Mouse (Mus musculus) limb, embryonic 11.5 days (tissue): ENCODE data around the gene Prkd1. TPM values are rescaled to one million over a fixed set of nuclear protein-coding genes. Genes with fewer than 3 reads are reported as not detected.
"Not testable (repeated sequence)": the region's sequence is repeated elsewhere in the genome, so short reads cannot be mapped to it uniquely, and the experiment has no call there.

Experiments
- ATAC-seq: fragments of 200-750 bp; cut with Nextera tagmentation; 2 replicates; pipeline ENCODE4 v1.8.0; 2017; ENCODE audit warnings: low read depth; ENCODE audit not compliant: insufficient number of reproducible peaks, low FRiP score, low TSS enrichment
- DNase-seq: peaks from one replicate; pipeline ENCODE4 v3.0.0-alpha.2; 2015; ENCODE audit warnings: low spot score
- H3K27ac ChIP-seq: fragments of 300-500 bp; sonication (generic); replicated peaks from 2 replicates; pipeline ENCODE4 v1.5.1; 2014; ENCODE audit warnings: low read depth, mild to moderate bottlenecking, low read length
- H3K27me3 ChIP-seq: fragments of 300-500 bp; sonication (generic); 2 replicates; pipeline ENCODE4 v1.6.1; 2014; ENCODE audit warnings: mild to moderate bottlenecking, low read length, mixed read lengths; ENCODE audit not compliant: control insufficient read depth, insufficient read depth
- H3K36me3 ChIP-seq: fragments of 300-500 bp; sonication (generic); 2 replicates; pipeline ENCODE4 v1.6.1; 2014; ENCODE audit warnings: mild to moderate bottlenecking, low read length, moderate library complexity, mixed read lengths; ENCODE audit not compliant: control insufficient read depth, insufficient read depth
- H3K4me1 ChIP-seq: fragments of 300-500 bp; sonication (generic); 2 replicates; pipeline ENCODE4 v1.6.1; 2014; ENCODE audit warnings: low read length, mixed read lengths; ENCODE audit not compliant: control insufficient read depth, insufficient read depth
- H3K4me2 ChIP-seq: fragments of 300-500 bp; sonication (generic); 2 replicates; pipeline ENCODE4 v1.6.1; 2014; ENCODE audit warnings: low read depth, mild to moderate bottlenecking, moderate library complexity; ENCODE audit not compliant: severe bottlenecking
- H3K4me3 ChIP-seq: fragments of 300-500 bp; sonication (generic); 2 replicates; pipeline ENCODE4 v1.5.1; 2014; ENCODE audit warnings: low read depth, low read length
- H3K9ac ChIP-seq: fragments of 300-500 bp; sonication (generic); 2 replicates; pipeline ENCODE4 v1.6.1; 2014; ENCODE audit warnings: mild to moderate bottlenecking, low read length
- H3K9me3 ChIP-seq: fragments of 300-500 bp; sonication (generic); 2 replicates; pipeline ENCODE4 v1.6.1; 2016; ENCODE audit warnings: low read length; ENCODE audit not compliant: control insufficient read depth
- WGBS: fragments of 180-500 bp; shearing (Covaris S2); extraction: QIAGEN DNeasy Blood & Tissue Kit; methylation state at CpG from one replicate; pipeline ENCODE4 v1.1.7; 2014; 5-methylcytosine and 5-hydroxymethylcytosine counted together
- polyA plus RNA-seq: library from polyadenylated mRNA; unstranded; fragments of >200 nt; fragmentation: Nextera tagmentation; extraction: Ambion mirVana; gene quantifications from 2 replicates; pipeline ENCODE4 v1.2.1, GENCODE M21; 2014

Gene Prkd1
- polyA plus RNA-seq = 5.8 TPM in 2 replicates

GRCm38 (mm10) chr12:50648671-50649541, at the start of gene Prkd1:
Prkd1 (minus strand) TSS chr12:50649098.
- Histone ChIP-seq H3K27me3 (no peaks in the 10 kb centered on the region), H3K27ac (peak within 1 kb of the TSS; percentile 70), H3K36me3 (no peaks in the 10 kb centered on the region), H3K9me3 (no peaks in the 10 kb centered on the region), H3K9ac (peak within 1 kb of the TSS; percentile 78), H3K4me3 (peak within 1 kb of the TSS; percentile 61), H3K4me2 (peak within 1 kb of the TSS; percentile 92), H3K4me1 (peaks cover 9% of the 10 kb centered on the region; the same call in 1 of the 2 replicates)
- DNase-seq (peak; percentile 77), ATAC-seq (peak; percentile 90)
- under 1% methylated on average over 64 of the region's 114 CpGs for WGBS

GRCm38 (mm10) chr12:50697492-50697891, 48.6 kb upstream of the Prkd1 start:
- H3K36me3 ChIP-seq = no peaks in the 10 kb centered on the region
- 11% methylated on average over 3 of the region's 3 CpGs for WGBS
- no peak overlapping the region for H3K4me2 ChIP-seq
- no peak overlapping the region for H3K4me3 ChIP-seq
- H3K27ac ChIP-seq = no peak overlapping the region
- H3K9me3 ChIP-seq = no peaks in the 10 kb centered on the region
- ATAC-seq = no peak
- DNase-seq = no peak
- no peaks in the 10 kb centered on the region for H3K4me1 ChIP-seq
- H3K27me3 ChIP-seq = no peaks in the 10 kb centered on the region
- no peak overlapping the region for H3K9ac ChIP-seq

DNA sequence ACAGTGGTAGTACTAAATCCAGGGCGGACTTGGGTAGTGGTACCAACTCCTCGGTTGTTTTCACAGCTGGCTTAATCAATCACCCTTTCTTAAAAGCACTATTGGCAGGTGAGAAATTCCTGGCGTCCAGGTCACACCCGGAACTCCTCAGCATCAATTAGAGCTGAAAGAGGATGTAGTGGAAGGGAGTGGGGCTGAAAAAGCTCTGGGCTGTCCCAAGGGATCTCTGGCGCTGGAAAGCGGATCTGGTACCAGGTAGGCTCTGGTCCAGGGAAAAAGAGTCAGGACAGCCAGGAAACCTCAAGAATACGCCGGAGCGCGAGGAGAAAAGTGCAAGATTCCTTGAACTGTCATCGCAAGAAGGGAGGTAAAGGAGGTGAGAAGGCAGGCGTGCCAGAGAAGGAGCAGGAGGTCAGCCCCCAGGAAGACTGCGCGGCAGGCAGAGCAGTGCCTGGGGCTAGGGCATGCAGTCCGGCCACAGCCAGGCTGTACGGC, 675 bp downstream of the Prkd1 start:
- Histone ChIP-seq H3K4me3 (peak overlapping the region; percentile 61), H3K4me2 (peak overlapping the region; percentile 92), H3K27me3 (no peaks in the 10 kb centered on the region), H3K27ac (peak overlapping the region; percentile 70; the same call in 1 of the 2 replicates), H3K9ac (peak overlapping the region; percentile 78), H3K4me1 (peaks cover 9% of the 10 kb centered on the region; the same call in 1 of the 2 replicates), H3K9me3 (no peaks in the 10 kb centered on the region), H3K36me3 (no peaks in the 10 kb centered on the region)
- under 1% methylated on average over 16 of the region's 16 CpGs for WGBS
- DNase-seq (no peak), ATAC-seq (peak; percentile 59)

GRCm38 (mm10) chr12:50646857-50647256, 2.0 kb downstream of the Prkd1 start:
- no peak for ATAC-seq

GRCm38 (mm10) chr12:50642671-50643070, 6.2 kb downstream of the Prkd1 start:
- H3K4me1 ChIP-seq = peaks cover 3% of the 10 kb centered on the region; the same call in 1 of the 2 replicates
- no peak for DNase-seq
- ATAC-seq = no peak
- H3K27ac ChIP-seq = no peak overlapping the region
- 74% methylated on average over 5 of the region's 5 CpGs for WGBS
- no peaks in the 10 kb centered on the region for H3K36me3 ChIP-seq
- no peak overlapping the region for H3K4me3 ChIP-seq
- H3K9me3 ChIP-seq = no peaks in the 10 kb centered on the region
- H3K9ac ChIP-seq = no peak overlapping the region
- no peaks in the 10 kb centered on the region for H3K27me3 ChIP-seq
- no peak overlapping the region for H3K4me2 ChIP-seq

More at GRCm38 (mm10) chr12:50646857-50647256, 2.0 kb downstream of the Prkd1 start:
- DNase-seq = no peak
- Histone ChIP-seq H3K4me2 (no peak overlapping the region), H3K36me3 (no peaks in the 10 kb centered on the region), H3K4me3 (no peak overlapping the region), H3K9ac (no peak overlapping the region), H3K27ac (no peak overlapping the region), H3K27me3 (no peaks in the 10 kb centered on the region), H3K4me1 (peaks cover 9% of the 10 kb centered on the region; the same call in 1 of the 2 replicates), H3K9me3 (no peaks in the 10 kb centered on the region)
- 91% methylated on average over 4 of the region's 4 CpGs for WGBS

- Histone ChIP-seq H3K9ac (no peak overlapping the region), H3K4me2 (no peak overlapping the region), H3K27ac (no peak overlapping the region), H3K27me3 (no peaks in the 10 kb centered on the region), H3K4me1 (no peaks in the 10 kb centered on the region), H3K36me3 (no peaks in the 10 kb centered on the region), H3K4me3 (no peak overlapping the region), H3K9me3 (no peaks in the 10 kb centered on the region)
- ATAC-seq = no peak
- no peak for DNase-seq
- 86% methylated on average over 4 of the region's 4 CpGs for WGBS
Observed at GRCm38 (mm10) chr12:50640171-50640570, 8.7 kb downstream of the Prkd1 start.

DNA sequence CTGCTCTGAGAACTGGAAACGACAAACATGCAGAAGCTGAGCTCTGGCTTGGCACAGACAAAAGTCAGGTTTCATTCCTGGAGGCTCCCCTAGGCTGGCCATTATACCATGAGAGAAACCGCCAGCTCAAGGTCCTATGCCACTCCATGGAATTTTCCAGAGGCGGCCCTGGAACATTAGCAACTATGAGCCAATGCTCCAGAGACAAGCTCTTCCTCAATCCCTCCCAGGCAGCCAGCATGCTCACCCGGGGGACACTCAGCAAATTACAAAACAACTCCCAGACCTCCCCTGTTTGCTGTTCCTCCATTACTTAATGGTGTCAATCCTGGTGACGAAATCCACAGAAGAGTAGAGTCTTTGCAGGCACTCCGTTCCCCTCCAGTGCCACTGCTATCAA, 14.5 kb downstream of the Prkd1 start:
- no peaks in the 10 kb centered on the region for H3K27me3 ChIP-seq
- H3K27ac ChIP-seq = no peak overlapping the region
- DNase-seq (no peak), ATAC-seq (no peak)
- no peak overlapping the region for H3K4me2 ChIP-seq
- no peaks in the 10 kb centered on the region for H3K4me1 ChIP-seq
- no peaks in the 10 kb centered on the region for H3K9me3 ChIP-seq
- 64% methylated on average over 6 of the region's 6 CpGs for WGBS
- H3K36me3 ChIP-seq = no peaks in the 10 kb centered on the region
- H3K9ac ChIP-seq = no peak overlapping the region
- no peak overlapping the region for H3K4me3 ChIP-seq

DNA sequence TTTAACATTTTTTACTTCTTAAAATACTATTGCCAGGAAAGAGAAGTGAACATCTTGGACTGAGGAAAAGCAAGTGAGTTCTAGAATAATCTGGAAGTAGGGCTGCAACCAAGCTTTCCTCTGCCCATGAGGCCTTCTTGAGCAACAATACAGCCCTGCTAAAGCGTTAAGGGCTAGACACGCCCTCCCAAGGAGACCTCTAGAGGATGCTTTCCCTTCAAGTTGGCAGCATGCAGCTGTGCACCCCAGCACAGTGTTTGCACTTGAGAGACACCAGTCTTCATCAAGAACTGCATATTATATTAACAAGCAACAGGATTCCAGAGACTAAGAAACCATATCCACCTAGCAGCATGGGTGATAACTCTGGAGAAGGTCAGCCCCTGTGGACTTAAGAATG, 22.8 kb downstream of the Prkd1 start:
- not testable (repeated sequence) for H3K4me2 ChIP-seq, H3K27me3 ChIP-seq, H3K4me3 ChIP-seq, ATAC-seq, H3K4me1 ChIP-seq, H3K9ac ChIP-seq, H3K36me3 ChIP-seq, H3K9me3 ChIP-seq, H3K27ac ChIP-seq, DNase-seq
- no CpG with 5 or more reads among the region's 2 CpGs for WGBS
